In genomic region chr4:41268133-41268532, GRCm38 (mm10) we compare ENCODE assay signal across 24 mouse cellular contexts. TPM values are rescaled to one million over a fixed set of nuclear protein-coding genes. Genes with fewer than 3 reads are reported as not detected.
A peak's percentile ranks its signal among the peaks of the same experiment; 100 is the strongest.
DNase-seq lines count a peak whose midpoint lies in the region; ATAC-seq and TF ChIP-seq lines count a peak whose summit lies in the region.
"Had no signal": no experiment of that assay in that cellular context is flagged by ENCODE, and none has a peak within 500 bp of the region (broad histone marks: within the 10 kb centered on the region; RNA-seq: fewer than 3 reads in every experiment).

No protein-coding gene starts in this region.

- intact Hi-C loops in left cerebral cortex, adult 2 months (cut with DNase I), result no loop called here

- H3K36me3 ChIP-seq in kidney, embryonic 14.5 days (ENCODE audit: control insufficient read depth, insufficient read depth, low read length), result peaks cover 28% of the 10 kb centered on the region; the same call in 1 of the 2 replicates
- peaks cover 61% of the 10 kb centered on the region for H3K36me3 ChIP-seq in kidney, embryonic 15.5 days

- no peak overlapping the region for H3K9ac ChIP-seq in kidney, embryonic 14.5 days (ENCODE audit: low read depth, low read length)
- 0 out of 2 replicates have a peak overlapping the region, but pooled peaks have one; percentile 2 for H3K9ac ChIP-seq in kidney, embryonic 15.5 days
- H3K9ac ChIP-seq: forebrain, embryonic 13.5 days; hindbrain, embryonic 13.5 days; limb, embryonic 15.5 days; liver, postnatal 0 days; midbrain, embryonic 13.5 days had no signal

- no peak overlapping the region for H3K4me2 ChIP-seq in kidney, embryonic 14.5 days (replicated peaks; ENCODE audit: low read depth, low read length)
- no peak overlapping the region for H3K4me2 ChIP-seq in kidney, embryonic 15.5 days
- H3K4me2 ChIP-seq: forebrain, embryonic 13.5 days; hindbrain, embryonic 13.5 days; limb, embryonic 15.5 days; midbrain, embryonic 13.5 days had no signal

- no peak for ATAC-seq in kidney, embryonic 14.5 days (ENCODE audit: low FRiP score, low TSS enrichment)
- ATAC-seq in kidney, embryonic 15.5 days (replicated peaks; ENCODE audit: low FRiP score), result peak; percentile 65; the same call in 1 of the 2 replicates
- ATAC-seq: forebrain, embryonic 13.5 days; intestine, embryonic 16.5 days; midbrain, embryonic 13.5 days had no signal

- no peak overlapping the region for H3K4me3 ChIP-seq in kidney, embryonic 14.5 days (ENCODE audit: low read length)
- no peak overlapping the region for H3K4me3 ChIP-seq in kidney, embryonic 15.5 days (replicated peaks)
- no peak overlapping the region for H3K4me3 ChIP-seq in left cerebral cortex, adult 2 months
- H3K4me3 ChIP-seq: forebrain, embryonic 13.5 days; heart, embryonic 10.5 days; hindbrain, embryonic 13.5 days; layer of hippocampus, adult 2 months; limb, embryonic 10.5 days; limb, embryonic 15.5 days; midbrain, embryonic 13.5 days had no signal

- no peaks in the 10 kb centered on the region for H3K9me3 ChIP-seq in kidney, embryonic 14.5 days (ENCODE audit: control insufficient read depth, low read length)
- H3K9me3 ChIP-seq in kidney, embryonic 15.5 days (replicated peaks), result no peaks in the 10 kb centered on the region
- H3K9me3 ChIP-seq: forebrain, embryonic 13.5 days; heart, embryonic 10.5 days; hindbrain, embryonic 13.5 days; limb, embryonic 10.5 days; limb, embryonic 15.5 days; midbrain, embryonic 13.5 days had no signal

- peaks cover 14% of the 10 kb centered on the region for H3K4me1 ChIP-seq in kidney, embryonic 14.5 days (ENCODE audit: control insufficient read depth, insufficient read depth, low read length)
- H3K4me1 ChIP-seq in kidney, embryonic 15.5 days, result peaks cover 36% of the 10 kb centered on the region

- DNase-seq in kidney, adult 11 months, result peak; percentile 47
- DNase-seq in kidney, adult 18-20 months, result peak; percentile 31
- peak; percentile 18 to 44 for DNase-seq in kidney, postnatal 25 days
- no peak for DNase-seq in adrenal gland, postnatal 25 days
- DNase-seq in left cerebral cortex, adult 2 months (ENCODE audit: extremely low spot score in 1 of 2, low spot score in 2 of 2), result no peak
- DNase-seq in layer of hippocampus, postnatal 14 days (ENCODE audit: low spot score in 2 of 2), result no peak
- DNase-seq: adrenal gland, postnatal 36 days; cerebellum, adult 8-10 months; cerebellum, postnatal 36 days; gastrocnemius, postnatal 14 days; heart, adult 11 months; heart, postnatal 4 days; liver, postnatal 0 days had no signal

- no peak for TF ChIP-seq CTCF in left cerebral cortex, adult 2 months (IDR thresholded peaks at IDR 0.05)

- H3K27ac ChIP-seq in kidney, embryonic 14.5 days (ENCODE audit: low read depth, low read length), result no peak overlapping the region
- H3K27ac ChIP-seq in kidney, embryonic 15.5 days, result peak overlapping the region; percentile 78
- H3K27ac ChIP-seq in left cerebral cortex, adult 2 months, result no peak overlapping the region
- H3K27ac ChIP-seq: forebrain, embryonic 13.5 days; heart, embryonic 10.5 days; hindbrain, embryonic 13.5 days; layer of hippocampus, adult 2 months; limb, embryonic 10.5 days; limb, embryonic 15.5 days; macrophage; midbrain, embryonic 13.5 days had no signal

- H3K27me3 ChIP-seq in kidney, embryonic 14.5 days (ENCODE audit: control insufficient read depth, insufficient read depth, low read length), result no peaks in the 10 kb centered on the region
- H3K27me3 ChIP-seq in kidney, embryonic 15.5 days, result no peaks in the 10 kb centered on the region
- H3K27me3 ChIP-seq: forebrain, embryonic 13.5 days; hindbrain, embryonic 13.5 days; limb, embryonic 15.5 days; midbrain, embryonic 13.5 days had no signal

RNA-seq across cellular contexts. Expression of gene Ubap2, which starts 6.8 kb away (rescaled TPM):
- 37.2 and 65.5 TPM in 2 replicates for polyA plus RNA-seq in kidney, embryonic 14.5 days (2014; fragmentation: Nextera tagmentation; extraction: Ambion mirVana)
- 66.8 and 68.5 TPM in 2 replicates for polyA plus RNA-seq in kidney, embryonic 15.5 days (2015; fragmentation: Nextera tagmentation; extraction: Ambion mirVana)
- total RNA-seq in adrenal gland, postnatal 25 days (2021), result 46.3 and 51.4 TPM in 2 replicates
- total RNA-seq in left cerebral cortex, adult 2 months (2021), result 10 to 100 TPM; 39.4 to 42.2 TPM
- total RNA-seq in layer of hippocampus, postnatal 14 days (2021), result 10 to 100 TPM; 40.7 to 50.6 TPM

RNA-seq across cellular contexts. Expression of gene Dcaf12, which starts 46.6 kb away (rescaled TPM):
- 36.6 and 53.0 TPM in 2 replicates for polyA plus RNA-seq in kidney, embryonic 14.5 days (2014; fragmentation: Nextera tagmentation; extraction: Ambion mirVana)
- 65.7 and 67.9 TPM in 2 replicates for polyA plus RNA-seq in kidney, embryonic 15.5 days (2015; fragmentation: Nextera tagmentation; extraction: Ambion mirVana)
- total RNA-seq in adrenal gland, postnatal 25 days (2021), result 56.6 and 63.0 TPM in 2 replicates
- total RNA-seq in left cerebral cortex, adult 2 months (2021), result 10 to 100 TPM; 39.9 to 42.4 TPM
- total RNA-seq in layer of hippocampus, postnatal 14 days (2021), result 10 to 100 TPM; 51.0 to 54.5 TPM

Comparison
In these comparisons a context has a peak if more than half of its experiments do, and no peak if none do; other contexts are left out.
1. DNase-seq: peak in kidney, adult 11 months (single experiment), kidney, adult 18-20 months (single experiment) and kidney, postnatal 25 days (2 of 2); none in adrenal gland, postnatal 25 days (single experiment), left cerebral cortex, adult 2 months (0 of 2) and layer of hippocampus, postnatal 14 days (0 of 2).